Mouse (Mus musculus) NIH3T3 (cell line): ENCODE results near the gene Cobll1.
A peak's percentile ranks its signal among the peaks of the same experiment; 100 is the strongest.
"Not testable (repeated sequence)": the region's sequence is repeated elsewhere in the genome, so short reads cannot be mapped to it uniquely, and the experiment has no call there.

ENCODE experiments used
- DNase-seq: peaks from one replicate; pipeline ENCODE4 v3.0.0-alpha.2; 2012; ENCODE audit warnings: low read depth

The Cobll1 gene

GRCm38 (mm10) chr2:65238964-65239570 is at the start of gene Cobll1:
TSS of gene Cobll1 (minus strand) at chr2:65239403.
- no peak for DNase-seq

- DNase-seq, result no peak
These were observed 49.5 kb upstream of the Cobll1 start for GRCm38 (mm10) chr2:65288696-65289095.

DNA sequence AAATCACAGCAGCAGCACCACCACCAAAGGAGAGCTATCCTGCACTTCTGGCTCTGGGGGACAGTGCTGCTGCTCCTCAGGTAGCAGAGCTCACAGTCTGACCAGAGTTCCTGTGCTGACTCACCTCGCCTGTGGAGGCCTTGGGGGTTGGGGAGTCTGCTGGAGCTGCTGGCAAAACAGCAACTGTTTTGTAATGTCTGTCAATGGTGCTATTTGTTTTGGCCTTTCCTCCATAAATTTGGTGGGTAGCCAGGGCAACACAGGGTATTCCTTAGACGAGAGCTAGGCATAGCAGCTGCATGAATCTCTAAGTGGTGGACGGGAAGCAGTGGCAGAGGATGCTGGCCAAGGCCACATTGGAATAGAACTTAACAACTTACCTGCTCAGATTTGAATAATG is 46.2 kb upstream of the Cobll1 start:
- peak; percentile 95 for DNase-seq

DNA sequence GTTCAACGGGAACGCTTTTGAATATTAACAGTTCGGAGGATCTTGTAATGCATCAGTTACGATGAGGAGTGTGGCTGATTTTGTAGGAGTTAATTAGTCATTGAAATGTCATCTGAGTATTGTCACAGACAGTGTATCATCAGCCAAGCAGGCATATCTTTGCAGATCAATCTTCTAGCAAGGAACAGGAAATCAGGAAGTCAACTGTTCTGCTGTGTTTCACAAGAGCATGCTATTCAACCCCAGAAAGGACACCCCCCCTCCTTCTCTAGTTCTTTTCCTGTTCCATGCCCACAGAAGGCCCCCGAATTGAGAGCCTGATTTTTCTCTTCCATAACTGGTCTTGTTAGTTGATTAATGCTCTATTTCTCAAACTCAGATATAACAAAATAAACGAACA is 43.8 kb upstream of the Cobll1 start:
- DNase-seq, result no peak

DNA sequence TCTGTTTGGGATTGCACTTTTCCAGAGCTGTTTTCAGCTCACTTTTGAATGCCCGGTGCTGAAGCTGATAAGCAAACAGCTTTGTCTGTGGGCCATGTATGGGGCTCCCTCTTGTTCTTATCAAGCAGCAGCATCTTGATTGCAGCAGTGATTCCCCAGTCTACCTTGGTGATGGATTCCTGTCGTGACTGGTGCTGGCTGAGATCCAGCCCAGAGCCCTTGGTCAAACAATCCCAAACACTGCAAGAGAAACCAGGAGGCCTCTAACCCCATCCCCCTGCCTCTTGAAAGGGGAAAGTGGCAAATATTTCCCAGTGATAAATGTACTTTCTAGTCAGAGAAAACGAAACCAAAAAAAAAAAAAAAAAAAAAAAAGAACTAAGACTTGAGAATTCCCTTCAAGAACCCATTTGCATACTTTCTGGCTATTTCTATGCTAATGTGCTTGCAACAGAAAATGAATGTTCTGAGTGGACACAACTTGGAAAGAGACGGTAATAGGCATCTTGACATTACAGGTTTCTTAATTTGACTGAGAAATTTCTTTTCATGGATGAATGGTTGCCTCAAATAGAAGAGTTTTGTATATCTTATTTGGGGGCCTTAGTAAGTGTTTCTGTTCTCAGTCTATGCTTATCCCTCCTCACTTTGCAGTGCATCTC is 40.0 kb upstream of the Cobll1 start:
- DNase-seq, result peak; percentile 30

GRCm38 (mm10) chr2:65275443-65276061 is 36.3 kb upstream of the Cobll1 start:
- no peak for DNase-seq

- no peak for DNase-seq
These were observed 34.7 kb upstream of the Cobll1 start for GRCm38 (mm10) chr2:65273910-65274309.

DNA sequence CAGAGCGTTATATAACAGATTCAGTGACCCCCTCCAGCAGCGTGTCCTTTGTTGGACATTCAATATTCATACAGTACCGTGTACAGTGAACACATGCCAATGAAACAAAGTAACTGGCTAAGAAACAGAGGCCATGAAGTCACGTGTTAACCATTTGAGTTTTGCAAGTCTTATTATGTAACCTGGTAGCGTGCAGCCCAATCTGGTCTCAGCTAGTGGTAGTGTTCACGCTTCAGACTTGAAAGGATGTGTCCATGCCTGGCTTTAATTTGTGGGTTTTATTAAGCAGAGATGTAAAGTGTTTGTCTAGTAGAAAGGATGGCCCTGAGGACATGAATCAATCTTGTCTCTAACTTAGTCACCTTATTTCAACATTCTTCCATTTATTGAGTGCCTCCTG is 29.5 kb upstream of the Cobll1 start:
- DNase-seq, result peak; percentile 64

- no peak for DNase-seq
These were observed 28.6 kb upstream of the Cobll1 start for GRCm38 (mm10) chr2:65267834-65268233.

GRCm38 (mm10) chr2:65266576-65267299 is 27.5 kb upstream of the Cobll1 start:
- no peak for DNase-seq

- no peak for DNase-seq
These were observed 23.0 kb upstream of the Cobll1 start for GRCm38 (mm10) chr2:65262251-65262650.

- DNase-seq, result not testable (repeated sequence)
These were observed 21.6 kb upstream of the Cobll1 start for GRCm38 (mm10) chr2:65260828-65261227.

- no peak for DNase-seq
These were observed 21.2 kb upstream of the Cobll1 start for GRCm38 (mm10) chr2:65260400-65260799.

- no peak for DNase-seq
These were observed 18.2 kb upstream of the Cobll1 start for GRCm38 (mm10) chr2:65257446-65257845.

DNA sequence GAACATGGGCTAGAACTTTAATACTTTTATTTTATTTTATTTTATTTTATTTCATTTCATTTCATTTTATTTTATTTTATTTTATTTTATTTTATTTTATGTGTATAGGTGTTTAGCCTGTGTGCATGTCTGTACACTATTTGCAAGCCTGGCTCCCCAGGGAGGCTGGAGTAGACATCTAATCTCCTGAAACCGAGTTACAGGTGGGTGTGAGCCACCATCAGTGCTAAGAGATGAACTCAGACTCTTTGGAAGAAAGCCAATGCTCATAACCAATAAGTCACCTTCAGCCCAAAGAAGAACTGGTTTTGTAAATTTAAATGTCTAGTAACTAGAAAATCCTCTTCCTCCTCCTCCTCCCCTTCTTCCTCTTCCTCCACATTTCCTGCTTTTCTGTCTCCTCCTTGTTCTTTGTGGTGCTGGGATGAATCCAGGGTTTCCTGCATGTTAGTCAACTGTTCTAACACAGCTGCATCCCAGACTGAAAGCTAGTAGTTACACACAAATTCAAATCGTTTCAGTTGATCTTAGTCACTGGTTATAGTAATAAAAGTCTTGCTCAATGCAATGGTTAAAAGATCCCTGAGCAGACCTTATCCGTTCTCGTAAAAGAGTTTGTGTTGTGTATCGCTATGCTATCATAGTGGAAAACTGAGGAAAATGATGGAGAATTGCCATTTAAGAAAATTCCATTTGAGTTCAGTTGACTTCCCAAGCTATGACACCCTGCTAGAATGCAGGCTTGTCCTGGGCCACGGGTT is 17.5 kb upstream of the Cobll1 start:
- no peak for DNase-seq

GRCm38 (mm10) chr2:65250589-65251104 is 11.4 kb upstream of the Cobll1 start:
- no peak for DNase-seq

DNA sequence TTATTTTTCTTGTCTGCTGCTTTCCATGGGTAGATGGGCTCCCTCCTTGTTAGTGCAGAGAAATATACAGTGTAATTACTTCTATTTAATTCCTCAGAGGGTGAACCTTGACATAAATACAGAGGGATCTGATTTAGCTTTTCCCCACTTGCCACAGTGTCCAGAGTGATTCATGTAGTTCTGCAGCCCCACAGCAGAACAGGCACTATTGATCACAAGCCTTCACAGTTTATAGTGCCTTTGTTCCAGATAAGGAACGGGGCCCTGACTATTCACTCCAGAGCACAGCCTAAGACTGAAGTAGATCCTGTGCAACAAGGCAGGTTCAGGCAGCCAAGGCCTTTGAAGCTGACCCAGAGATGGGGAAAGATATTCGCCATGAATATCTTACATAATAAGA is 10.4 kb upstream of the Cobll1 start:
- DNase-seq, result no peak

DNA sequence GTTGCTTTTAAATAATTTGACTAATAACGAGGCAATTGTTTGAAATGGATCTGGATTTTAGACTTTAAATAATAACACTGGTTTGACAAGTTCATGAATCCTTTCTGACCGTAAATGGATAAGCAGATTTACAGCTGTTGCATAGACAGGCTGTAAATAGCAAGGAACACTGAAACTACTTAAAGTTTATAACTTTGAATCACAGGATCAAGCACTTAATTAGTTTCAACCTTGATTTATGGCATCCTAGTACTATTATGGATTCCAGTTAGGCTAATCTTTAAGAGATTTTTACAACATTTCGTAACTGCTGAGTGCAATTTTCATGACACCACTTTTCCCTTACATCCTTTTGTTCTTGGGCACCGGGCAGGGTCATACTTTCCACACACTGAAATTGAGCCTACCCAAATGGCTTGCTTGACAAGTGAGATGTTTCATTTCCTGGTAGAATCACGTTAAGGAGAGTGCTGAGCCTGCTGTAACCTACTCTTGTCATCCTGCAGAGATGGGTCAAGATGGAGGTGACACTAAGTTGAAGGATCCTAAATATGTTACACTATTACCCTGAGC is 1.1 kb upstream of the Cobll1 start:
- DNase-seq, result no peak

DNA sequence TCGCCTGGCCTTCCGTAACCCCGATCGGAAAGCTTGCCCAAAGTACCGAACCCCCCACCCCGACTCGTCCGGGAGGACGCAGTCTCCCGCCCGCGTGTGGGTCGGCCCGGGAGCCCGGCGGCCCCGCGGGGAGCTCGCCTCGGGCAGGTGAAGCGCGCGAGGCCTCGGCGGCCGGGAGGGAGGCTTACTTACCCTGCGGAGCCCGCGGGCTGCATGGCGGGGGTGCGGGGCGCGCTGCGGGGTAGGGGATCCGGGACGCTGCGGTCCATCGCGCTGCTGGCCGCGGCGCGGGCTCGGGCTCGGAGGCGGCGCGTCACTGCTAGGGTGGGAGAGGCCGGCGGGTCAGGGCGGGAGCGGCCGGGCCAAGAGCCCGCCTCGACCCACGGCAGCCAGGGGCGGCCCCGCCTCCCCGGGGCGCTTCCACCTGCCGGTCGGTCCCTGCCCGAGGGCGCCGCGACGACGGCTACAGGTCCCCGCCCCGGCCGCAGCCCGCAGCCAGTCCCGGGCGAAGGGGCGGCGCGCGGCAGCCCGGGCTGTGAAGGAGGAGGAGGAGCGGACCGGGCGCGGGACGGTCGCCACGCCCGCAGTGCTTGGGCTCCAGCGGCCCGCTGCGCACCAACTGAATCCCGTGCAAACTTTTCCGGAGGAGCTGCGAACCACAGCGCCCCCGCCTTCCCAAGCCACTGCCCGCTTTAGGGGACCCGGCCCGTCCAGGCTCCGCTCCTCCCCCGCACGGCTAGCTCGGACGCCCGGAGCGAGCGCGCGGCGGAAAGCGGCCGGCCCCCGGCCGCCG is 836 bp downstream of the Cobll1 start:
- peak; percentile 92 for DNase-seq

GRCm38 (mm10) chr2:65237610-65238170 is 1.5 kb downstream of the Cobll1 start:
- DNase-seq, result peak; percentile 67
